Mouse (Mus musculus): ENCODE measurements around the gene Bcar3. TPM values are rescaled to one million over a fixed set of nuclear protein-coding genes. Genes with fewer than 3 reads are reported as not detected.

The Bcar3 gene
- polyA plus RNA-seq, 1 experiment from 2014 or later, result 24.9 TPM

GRCm38 (mm10) chr3:122492006-122492405, 198.1 kb downstream of the Bcar3 start:
- no peak for TF ChIP-seq CTCF (IDR thresholded peaks at IDR 0.05)
- in situ Hi-C loops (cut with MboI; ENCODE audit: low pct_unique_long_range_greater_than_20kb), result no loop called here
- ChIA-PET CTCF (no interaction called here), POLR2A (no interaction called here)
- ATAC-seq (no peak), DNase-seq (ENCODE audit: low read depth, low spot score) (no peak)
- no peaks in the 10 kb centered on the region for H3K27me3 ChIP-seq

DNA sequence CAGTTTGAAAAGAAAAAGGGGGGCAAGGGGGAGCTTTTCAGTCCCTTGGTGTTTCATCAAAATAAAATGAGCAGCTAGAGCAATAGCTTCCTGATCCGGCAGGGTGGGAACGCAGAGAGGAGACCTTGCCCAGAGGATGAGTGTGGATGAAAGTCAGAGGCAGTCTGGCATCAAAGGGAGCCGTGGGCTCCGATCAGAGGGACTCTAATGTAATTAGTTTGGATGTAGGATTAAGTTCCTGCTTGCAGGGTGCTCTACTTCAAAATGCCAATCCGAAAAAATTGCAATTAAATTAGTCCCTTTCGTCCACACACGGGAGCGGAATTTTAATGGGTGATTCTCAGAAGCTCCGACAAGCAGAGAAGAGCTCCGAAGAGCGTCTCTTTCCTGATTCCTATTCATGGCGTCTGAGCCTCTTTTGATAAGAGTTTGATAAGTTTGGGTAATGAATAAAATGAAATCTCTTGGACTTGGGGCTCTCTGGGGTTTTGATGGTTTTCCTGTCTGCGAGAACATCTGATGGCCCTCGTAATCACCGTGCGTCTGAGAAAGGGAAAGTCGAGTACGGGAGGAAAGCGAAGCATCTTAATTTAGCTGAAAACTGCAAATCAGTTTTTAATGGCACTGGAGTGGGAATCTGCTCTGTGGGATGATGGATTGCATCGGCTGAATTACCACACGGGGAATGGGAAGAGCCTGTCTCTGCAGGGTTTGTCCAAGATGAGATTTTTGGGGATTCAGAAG, 199.1 kb downstream of the Bcar3 start:
- ATAC-seq (no peak), DNase-seq (ENCODE audit: low read depth, low spot score) (no peak)
- no peak for TF ChIP-seq CTCF (IDR thresholded peaks at IDR 0.05)
- in situ Hi-C loops (cut with MboI; ENCODE audit: low pct_unique_long_range_greater_than_20kb), result no loop called here
- CTCF ChIA-PET, result interaction anchor here (1.0 to 2.9 kb wide), 4 partner anchors 8 to 19 kb away, joined by 3 to 10 read pairs (median 4); no protein-coding TSS in a partner anchor
- POLR2A ChIA-PET, result no interaction called here
- no peaks in the 10 kb centered on the region for H3K27me3 ChIP-seq

DNA sequence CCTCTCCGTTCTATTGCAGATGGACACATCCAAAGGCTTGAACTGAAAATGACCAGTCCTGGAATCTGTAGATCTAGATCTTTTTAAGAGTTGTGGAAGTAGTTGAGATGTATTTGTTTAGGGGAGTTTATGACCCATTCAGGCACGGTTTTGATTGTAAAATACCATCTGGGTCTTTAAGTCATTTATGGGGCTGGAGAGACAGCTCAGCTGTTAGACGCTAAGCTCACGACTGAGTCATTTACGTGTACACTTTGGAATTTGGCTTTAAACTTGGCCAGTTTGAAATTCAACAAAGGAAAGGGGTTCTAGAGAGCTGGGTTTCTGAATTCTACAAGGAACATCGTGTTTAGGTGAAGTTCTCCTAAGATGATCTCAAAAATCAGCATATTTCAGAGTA, 200.8 kb downstream of the Bcar3 start:
- DNase-seq (ENCODE audit: low read depth, low spot score), result no peak
- no peak for TF ChIP-seq CTCF (IDR thresholded peaks at IDR 0.05)
- peak; percentile 41 for ATAC-seq
- in situ Hi-C loops (cut with MboI; ENCODE audit: low pct_unique_long_range_greater_than_20kb), result no loop called here
- ChIA-PET CTCF (interaction anchor here (1.4 to 2.9 kb wide), 4 partner anchors 9 to 21 kb away, joined by 3 to 10 read pairs (median 4); no protein-coding TSS in a partner anchor), POLR2A (no interaction called here)
- no peaks in the 10 kb centered on the region for H3K27me3 ChIP-seq

GRCm38 (mm10) chr3:122497871-122498270, 203.9 kb downstream of the Bcar3 start:
- ChIA-PET CTCF (interaction anchor here (1.6 to 4.1 kb wide), 3 partner anchors 9 to 328 kb away, joined by 3 to 24 read pairs (median 13); no protein-coding TSS in a partner anchor), POLR2A (interaction anchor here (0.8 to 1.9 kb wide), 3 partner anchors 11 to 21 kb away, joined by 3 to 6 read pairs (median 3); no protein-coding TSS in a partner anchor)
- no peak for DNase-seq (ENCODE audit: low read depth, low spot score)
- TF ChIP-seq CTCF (IDR thresholded peaks at IDR 0.05), result no peak
- no peak for ATAC-seq
- in situ Hi-C loops (cut with MboI; ENCODE audit: low pct_unique_long_range_greater_than_20kb), result no loop called here
- no peaks in the 10 kb centered on the region for H3K27me3 ChIP-seq

DNA sequence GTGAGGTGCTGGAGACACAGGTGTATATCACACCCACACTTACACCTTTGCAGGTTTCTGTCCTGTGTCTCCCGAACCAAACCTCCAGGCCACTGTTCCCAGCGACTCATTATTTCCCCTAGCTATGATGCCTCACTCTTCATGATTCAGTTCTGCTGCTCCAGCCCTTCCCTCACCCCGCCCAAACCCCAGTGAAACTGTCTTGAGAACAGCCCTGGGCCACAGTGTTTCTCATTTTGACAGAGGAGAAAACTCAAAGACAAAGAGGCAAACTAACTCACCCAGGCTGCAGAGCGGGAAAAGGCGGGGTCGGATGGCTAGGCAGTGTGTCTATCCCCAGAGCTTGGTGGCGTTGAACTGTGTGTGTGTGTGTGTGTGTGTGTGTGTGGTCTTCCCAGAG, 204.6 kb downstream of the Bcar3 start:
- ChIA-PET POLR2A (interaction anchor here (1.0 to 1.9 kb wide), 2 partner anchors 10 to 15 kb away, joined by 3 to 6 read pairs; no protein-coding TSS in a partner anchor), CTCF (interaction anchor here (1.3 to 4.1 kb wide), 7 partner anchors 9 to 329 kb away, joined by 3 to 24 read pairs (median 5); no protein-coding TSS in a partner anchor)
- no peak for DNase-seq (ENCODE audit: low read depth, low spot score)
- ATAC-seq, result peak; percentile 52
- no peaks in the 10 kb centered on the region for H3K27me3 ChIP-seq
- in situ Hi-C loops (cut with MboI; ENCODE audit: low pct_unique_long_range_greater_than_20kb), result no loop called here
- TF ChIP-seq CTCF (IDR thresholded peaks at IDR 0.05), result no peak

DNA sequence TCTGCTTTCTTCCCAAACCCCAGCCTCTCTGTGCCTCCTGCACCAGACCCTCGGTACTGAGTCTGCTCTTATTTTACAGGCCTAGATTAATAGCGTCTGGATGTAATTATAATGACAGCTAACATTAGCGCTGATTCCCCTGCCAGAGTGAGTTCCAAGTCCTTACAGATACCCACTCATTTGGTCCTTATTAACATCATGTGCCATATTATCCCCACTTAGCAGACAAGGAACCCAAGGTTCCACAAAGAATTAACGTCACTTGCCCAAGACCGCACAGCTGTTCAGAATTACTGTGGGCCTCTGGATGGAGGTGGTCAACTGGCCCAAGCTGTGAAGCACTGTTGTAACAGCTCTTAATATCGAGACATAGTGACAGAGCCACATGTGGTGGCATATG, 205.7 kb downstream of the Bcar3 start:
- DNase-seq (ENCODE audit: low read depth, low spot score), result no peak
- CTCF ChIA-PET, result interaction anchor here (0.8 to 4.1 kb wide), 10 partner anchors 10 to 330 kb away, joined by 3 to 24 read pairs (median 6); no protein-coding TSS in a partner anchor
- ATAC-seq, result no peak
- no peaks in the 10 kb centered on the region for H3K27me3 ChIP-seq
- TF ChIP-seq CTCF (IDR thresholded peaks at IDR 0.05), result no peak
- POLR2A ChIA-PET, result interaction anchor here (0.7 to 1.9 kb wide), 2 partner anchors 9 to 103 kb away, joined by 5 to 6 read pairs; no protein-coding TSS in a partner anchor
- in situ Hi-C loops (cut with MboI; ENCODE audit: low pct_unique_long_range_greater_than_20kb), result no loop called here

- ATAC-seq, result no peak
- CTCF ChIA-PET, result interaction anchor here (1.5 to 4.1 kb wide), 5 partner anchors 11 to 116 kb away, joined by 5 to 24 read pairs (median 10); no protein-coding TSS in a partner anchor
- in situ Hi-C loops (cut with MboI; ENCODE audit: low pct_unique_long_range_greater_than_20kb), result no loop called here
- no peak for DNase-seq (ENCODE audit: low read depth, low spot score)
- TF ChIP-seq CTCF (IDR thresholded peaks at IDR 0.05), result no peak
- POLR2A ChIA-PET, result no interaction called here
- H3K27me3 ChIP-seq, result no peaks in the 10 kb centered on the region
Observed at GRCm38 (mm10) chr3:122500929-122501328, 207.0 kb downstream of the Bcar3 start.

GRCm38 (mm10) chr3:122506343-122506916, 212.5 kb downstream of the Bcar3 start:
- TF ChIP-seq CTCF (IDR thresholded peaks at IDR 0.05), result no peak
- ATAC-seq (no peak), DNase-seq (ENCODE audit: low read depth, low spot score) (no peak)
- H3K27me3 ChIP-seq, result no peaks in the 10 kb centered on the region
- CTCF ChIA-PET, result interaction anchor here (1.0 to 1.2 kb wide), 3 partner anchors 12 to 110 kb away, joined by 3 read pairs; no protein-coding TSS in a partner anchor
- POLR2A ChIA-PET, result interaction anchor here (1.1 kb wide), 1 partner anchor 16 kb away, joined by 3 read pairs; no protein-coding TSS in a partner anchor
- in situ Hi-C loops (cut with MboI; ENCODE audit: low pct_unique_long_range_greater_than_20kb), result no loop called here

GRCm38 (mm10) chr3:122507826-122508225, 213.9 kb downstream of the Bcar3 start:
- POLR2A ChIA-PET, result interaction anchor here (1.5 kb wide), 1 partner anchor 13 kb away, joined by 8 read pairs; no protein-coding TSS in a partner anchor
- CTCF ChIA-PET, result interaction anchor here (1.2 kb wide), 1 partner anchor 23 kb away, joined by 3 read pairs; no protein-coding TSS in a partner anchor
- DNase-seq (ENCODE audit: low read depth, low spot score) (no peak), ATAC-seq (no peak)
- in situ Hi-C loops (cut with MboI; ENCODE audit: low pct_unique_long_range_greater_than_20kb), result no loop called here
- TF ChIP-seq CTCF (IDR thresholded peaks at IDR 0.05), result no peak
- no peaks in the 10 kb centered on the region for H3K27me3 ChIP-seq

DNA sequence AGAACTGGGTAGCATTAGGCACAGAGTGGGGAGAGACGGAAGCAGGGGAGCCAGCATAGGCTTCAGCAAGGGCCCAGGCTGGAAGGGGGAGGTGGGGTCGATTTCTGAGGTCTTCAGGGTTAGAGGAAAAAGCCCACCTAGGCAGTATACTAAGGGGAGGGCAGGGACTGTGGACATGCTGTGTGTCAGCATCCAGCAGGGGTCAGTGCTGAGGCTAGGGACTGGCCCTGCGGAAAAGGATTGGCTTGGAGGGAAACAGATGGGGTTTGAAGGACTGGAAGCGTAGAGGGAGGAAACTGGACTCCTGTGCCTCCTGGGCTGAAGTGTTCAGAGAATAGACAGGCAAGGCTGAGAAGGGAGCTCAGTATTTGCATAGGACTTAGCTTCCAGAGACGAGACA, 215.1 kb downstream of the Bcar3 start:
- ChIA-PET POLR2A (interaction anchor here (0.6 to 1.7 kb wide), 6 partner anchors 10 to 202 kb away, joined by 3 to 6 read pairs (median 4); partner anchors contain the start of gene Fnbp1l), CTCF (interaction anchor here (0.7 to 3.7 kb wide), 17 partner anchors 10 to 372 kb away, joined by 3 to 16 read pairs (median 4); no protein-coding TSS in a partner anchor)
- no peak for TF ChIP-seq CTCF (IDR thresholded peaks at IDR 0.05)
- DNase-seq (ENCODE audit: low read depth, low spot score), result no peak
- ATAC-seq, result peak; percentile 29
- H3K27me3 ChIP-seq, result no peaks in the 10 kb centered on the region
- in situ Hi-C loops (cut with MboI; ENCODE audit: low pct_unique_long_range_greater_than_20kb), result no loop called here

Measured in Patski (cell line).